Mouse (Mus musculus): Measurements from ENCODE around the gene Prrt2.

GRCm38 (mm10) chr7:127031244-127031643 is 10.2 kb upstream of the Prrt2 start:
- TF ChIP-seq CTCF (conservative IDR thresholded peaks at IDR 0.05; ENCODE audit: low read length) (no peak), NANOG (IDR thresholded peaks at IDR 0.05; ENCODE audit: borderline replicate concordance, low read length) (no peak)
